In genomic region chrX:134830508-134830907, GRCm38 (mm10) we compare ENCODE assay signal across 16 mouse cellular contexts. TPM values are rescaled to one million over a fixed set of nuclear protein-coding genes. Genes with fewer than 3 reads are reported as not detected.
A peak's percentile ranks its signal among the peaks of the same experiment; 100 is the strongest.
DNase-seq lines count a peak whose midpoint lies in the region; ATAC-seq and TF ChIP-seq lines count a peak whose summit lies in the region.
"Had no signal": no experiment of that assay in that cellular context is flagged by ENCODE, and none has a peak within 500 bp of the region (broad histone marks: within the 10 kb centered on the region; RNA-seq: fewer than 3 reads in every experiment).

No protein-coding gene starts in this region.

- peaks cover 42% of the 10 kb centered on the region for H3K27me3 ChIP-seq in Patski
- peaks cover 2% of the 10 kb centered on the region; the same call in 1 of the 2 replicates for H3K27me3 ChIP-seq in forebrain, embryonic 11.5 days (ENCODE audit: control insufficient read depth, insufficient read depth, low read length)
- H3K27me3 ChIP-seq: CH12.LX had no signal

- no peaks in the 10 kb centered on the region for H3K36me3 ChIP-seq in forebrain, embryonic 11.5 days (ENCODE audit: control insufficient read depth, insufficient read depth, low read length)
- H3K36me3 ChIP-seq: kidney, embryonic 15.5 days; liver, embryonic 15.5 days had no signal

- no peak for ATAC-seq in Patski
- ATAC-seq in forebrain, embryonic 11.5 days (replicated peaks; ENCODE audit: low FRiP score), result no peak
- ATAC-seq: midbrain, embryonic 16.5 days had no signal

- POLR2A ChIA-PET in Patski (lab: Charles Lee), result no interaction called here

- CTCF ChIA-PET in Patski (lab: Charles Lee), result no interaction called here

- H3K9me3 ChIP-seq in forebrain, embryonic 11.5 days (ENCODE audit: control insufficient read depth, low read length), result no peaks in the 10 kb centered on the region
- H3K9me3 ChIP-seq: kidney, embryonic 15.5 days; liver, embryonic 15.5 days had no signal

- H3K4me2 ChIP-seq in forebrain, embryonic 11.5 days (ENCODE audit: low read depth, low read length, severe bottlenecking), result no peak overlapping the region
- H3K4me2 ChIP-seq: hindbrain, embryonic 14.5 days; kidney, embryonic 15.5 days; liver, embryonic 15.5 days had no signal

- no peak overlapping the region for H3K27ac ChIP-seq in layer of hippocampus, adult 2 months
- H3K27ac ChIP-seq in forebrain, embryonic 11.5 days (ENCODE audit: low read depth, low read length), result no peak overlapping the region
- H3K27ac ChIP-seq: hindbrain, embryonic 14.5 days; kidney, embryonic 15.5 days; liver, embryonic 15.5 days had no signal

- TF ChIP-seq CTCF in layer of hippocampus, adult 2 months (conservative IDR thresholded peaks at IDR 0.05), result peak; percentile 42
- TF ChIP-seq CTCF in Patski (IDR thresholded peaks at IDR 0.05), result peak; percentile 3

- H3K4me3 ChIP-seq in layer of hippocampus, adult 2 months, result no peak overlapping the region
- no peak overlapping the region for H3K4me3 ChIP-seq in forebrain, embryonic 11.5 days (ENCODE audit: low read depth, low read length)
- H3K4me3 ChIP-seq: erythroblast, embryonic 14.5 days; kidney, embryonic 15.5 days; liver, embryonic 15.5 days had no signal

- no peak overlapping the region for H3K9ac ChIP-seq in forebrain, embryonic 11.5 days (ENCODE audit: low read length)
- H3K9ac ChIP-seq: hindbrain, embryonic 14.5 days; kidney, embryonic 15.5 days; liver, embryonic 15.5 days had no signal

- in situ Hi-C loops in Patski (cut with MboI; ENCODE audit: low pct_unique_long_range_greater_than_20kb), result no loop called here

- WGBS in forebrain, embryonic 11.5 days, result 77% methylated on average over 3 of the region's 3 CpGs

- H3K4me1 ChIP-seq in forebrain, embryonic 11.5 days (replicated peaks; ENCODE audit: control insufficient read depth, insufficient read depth, low read length), result no peaks in the 10 kb centered on the region
- H3K4me1 ChIP-seq: kidney, embryonic 15.5 days; liver, embryonic 15.5 days had no signal

- DNase-seq in heart, adult 18-20 months, result peak; percentile 4 to 23
- no peak for DNase-seq in heart, adult 8-10 months (ENCODE audit: low spot score)
- DNase-seq in layer of hippocampus, adult 2 months (ENCODE audit: low spot score in 2 of 2), result no peak
- DNase-seq in layer of hippocampus, adult 9-10 months (ENCODE audit: low spot score), result no peak
- no peak for DNase-seq in Patski (ENCODE audit: low read depth, low spot score)
- peak; percentile 21 for DNase-seq in fibroblast of lung, adult 2 months (ENCODE audit: low read depth)
- no peak for DNase-seq in forebrain, embryonic 11.5 days (ENCODE audit: low spot score)
- DNase-seq: adrenal gland, adult 8-10 months; layer of hippocampus, adult 9-11 months; left cerebral cortex, postnatal 4 days had no signal

RNA-seq across cellular contexts. Expression of gene Armcx2, which starts 21.5 kb away (rescaled TPM):
- total RNA-seq in heart, adult 18-20 months (2021), result 1 to 10 TPM; 6.4 to 6.7 TPM
- total RNA-seq in heart, adult 8-10 months (2022), result 1 to 10 TPM; 3.4 to 5.6 (median 5.1) TPM
- total RNA-seq in layer of hippocampus, adult 2 months (2021), result 10 to 100 TPM; 87.0 to 87.5 TPM
- 3.1 TPM for polyA plus RNA-seq in Patski (2021)
- polyA plus RNA-seq in forebrain, embryonic 11.5 days (2014; fragmentation: Nextera tagmentation; extraction: Ambion mirVana), result 70.7 and 72.5 TPM in 2 replicates

Comparison
In these comparisons a context has a peak if more than half of its experiments do, and no peak if none do; other contexts are left out.
1. DNase-seq: peak in heart, adult 18-20 months (2 of 2) and fibroblast of lung, adult 2 months (single experiment); none in heart, adult 8-10 months (single experiment), layer of hippocampus, adult 2 months (0 of 2), layer of hippocampus, adult 9-10 months (single experiment), Patski (single experiment) and forebrain, embryonic 11.5 days (single experiment).
2. RNA of gene Armcx2, which starts 21.5 kb away (total RNA-seq): 87.0 to 87.5 TPM in layer of hippocampus, adult 2 months; 6.4 to 6.7 TPM in heart, adult 18-20 months and 3.4 to 5.6 TPM in heart, adult 8-10 months; every median in the first group is over 10 times any median in the second.